Mouse (Mus musculus): ENCODE measurements around the gene Tmem110. TPM values are rescaled to one million over a fixed set of nuclear protein-coding genes. Genes with fewer than 3 reads are reported as not detected.

Gene Tmem110
- polyA plus RNA-seq, 1 experiment from 2014 or later = 38.7 TPM

- ATAC-seq (ENCODE audit: insufficient number of reproducible peaks, low FRiP score, low TSS enrichment, low read depth) = no peak
- no peak overlapping the region for H3K9ac ChIP-seq (ENCODE audit: low read length)
- WGBS = 75% methylated on average over 8 of the region's 8 CpGs
- no peak overlapping the region for H3K4me3 ChIP-seq (ENCODE audit: low read depth, low read length)
- no peak overlapping the region for H3K27ac ChIP-seq (replicated peaks; ENCODE audit: low read depth, low read length)
- H3K36me3 ChIP-seq (ENCODE audit: control insufficient read depth, insufficient read depth, low read length) = no peaks in the 10 kb centered on the region
- DNase-seq (ENCODE audit: low spot score) = no peak
- no peaks in the 10 kb centered on the region for H3K27me3 ChIP-seq (ENCODE audit: control insufficient read depth, insufficient read depth, low read length)
- H3K4me1 ChIP-seq (ENCODE audit: control insufficient read depth, insufficient read depth, low read length) = no peaks in the 10 kb centered on the region
- no peak overlapping the region for H3K4me2 ChIP-seq (ENCODE audit: low read depth, severe bottlenecking)
- no peaks in the 10 kb centered on the region for H3K9me3 ChIP-seq (ENCODE audit: control insufficient read depth, low read length)
Measured at GRCm38 (mm10) chr14:30922053-30922670, 96.8 kb downstream of the Tmem110 start.

- H3K4me1 ChIP-seq (ENCODE audit: control insufficient read depth, insufficient read depth, low read length) = no peaks in the 10 kb centered on the region
- DNase-seq (ENCODE audit: low spot score) = no peak
- WGBS = 75% methylated on average over 6 of the region's 6 CpGs
- 0 out of 2 replicates have a peak within 1 kb of the TSS, but pooled peaks have one; percentile 17 for H3K9ac ChIP-seq (ENCODE audit: low read length)
- H3K27ac ChIP-seq (replicated peaks; ENCODE audit: low read depth, low read length) = no peak within 1 kb of the TSS
- H3K36me3 ChIP-seq (ENCODE audit: control insufficient read depth, insufficient read depth, low read length) = no peaks in the 10 kb centered on the region
- no peak within 1 kb of the TSS for H3K4me2 ChIP-seq (ENCODE audit: low read depth, severe bottlenecking)
- H3K9me3 ChIP-seq (ENCODE audit: control insufficient read depth, low read length) = no peaks in the 10 kb centered on the region
- ATAC-seq (ENCODE audit: insufficient number of reproducible peaks, low FRiP score, low TSS enrichment, low read depth) = no peak
- no peak within 1 kb of the TSS for H3K4me3 ChIP-seq (ENCODE audit: low read depth, low read length)
- H3K27me3 ChIP-seq (ENCODE audit: control insufficient read depth, insufficient read depth, low read length) = no peaks in the 10 kb centered on the region
Measured at GRCm38 (mm10) chr14:30923375-30924105, 98.2 kb downstream of the Tmem110 start, which contains the start of gene Itih3. TSS of gene Itih3 (minus strand) at chr14:30923760.

GRCm38 (mm10) chr14:30925492-30925891 lies 100.1 kb downstream of the Tmem110 start:
- WGBS = 90% methylated on average over 3 of the region's 3 CpGs
- ATAC-seq (ENCODE audit: insufficient number of reproducible peaks, low FRiP score, low TSS enrichment, low read depth) = no peak

More at GRCm38 (mm10) chr14:30925492-30925891, 100.1 kb downstream of the Tmem110 start:
- Histone ChIP-seq H3K4me1 (ENCODE audit: control insufficient read depth, insufficient read depth, low read length) (no peaks in the 10 kb centered on the region), H3K27ac (replicated peaks; ENCODE audit: low read depth, low read length) (no peak overlapping the region), H3K27me3 (ENCODE audit: control insufficient read depth, insufficient read depth, low read length) (no peaks in the 10 kb centered on the region), H3K4me3 (ENCODE audit: low read depth, low read length) (no peak overlapping the region), H3K4me2 (ENCODE audit: low read depth, severe bottlenecking) (no peak overlapping the region), H3K9ac (ENCODE audit: low read length) (no peak overlapping the region), H3K36me3 (ENCODE audit: control insufficient read depth, insufficient read depth, low read length) (no peaks in the 10 kb centered on the region), H3K9me3 (ENCODE audit: control insufficient read depth, low read length) (no peaks in the 10 kb centered on the region)
- no peak for DNase-seq (ENCODE audit: low spot score)

Other genes starting within 250 kb of the Tmem110 start
- 35.7 and 36.8 TPM in 2 replicates for gene Prkcd, start 199.4 kb upstream of the Tmem110 start, polyA plus RNA-seq (2014; fragmentation: Nextera tagmentation; extraction: Ambion mirVana)
- gene Rft1, start 171.2 kb upstream of the Tmem110 start, polyA plus RNA-seq (2014; fragmentation: Nextera tagmentation; extraction: Ambion mirVana) = 17.5 and 19.0 TPM in 2 replicates
- 19.8 and 19.9 TPM in 2 replicates for gene Sfmbt1, start 110.7 kb upstream of the Tmem110 start, polyA plus RNA-seq (2014; fragmentation: Nextera tagmentation; extraction: Ambion mirVana)
- gene Mustn1, start 53.6 kb downstream of the Tmem110 start, polyA plus RNA-seq (2014; fragmentation: Nextera tagmentation; extraction: Ambion mirVana) = 1.1 and 1.2 TPM in 2 replicates
- not detected in 2 replicates for gene Itih4, start 60.9 kb downstream of the Tmem110 start, polyA plus RNA-seq (2014; fragmentation: Nextera tagmentation; extraction: Ambion mirVana)
- 0.14 and 0.15 TPM in 2 replicates for gene Itih3, start 98.2 kb downstream of the Tmem110 start, polyA plus RNA-seq (2014; fragmentation: Nextera tagmentation; extraction: Ambion mirVana)
- gene Itih1, start 117.7 kb downstream of the Tmem110 start, polyA plus RNA-seq (2014; fragmentation: Nextera tagmentation; extraction: Ambion mirVana) = not detected in 2 replicates
- 16.1 and 17.7 TPM in 2 replicates for gene Nek4, start 125.8 kb downstream of the Tmem110 start, polyA plus RNA-seq (2014; fragmentation: Nextera tagmentation; extraction: Ambion mirVana)
- gene Glt8d1, start 175.8 kb downstream of the Tmem110 start, polyA plus RNA-seq (2014; fragmentation: Nextera tagmentation; extraction: Ambion mirVana) = 42.4 and 47.8 TPM in 2 replicates
- gene Spcs1, start 176.1 kb downstream of the Tmem110 start, polyA plus RNA-seq (2014; fragmentation: Nextera tagmentation; extraction: Ambion mirVana) = 277 and 305 TPM in 2 replicates
- 135 and 136 TPM in 2 replicates for gene Pbrm1, start 193.5 kb downstream of the Tmem110 start, polyA plus RNA-seq (2014; fragmentation: Nextera tagmentation; extraction: Ambion mirVana)
- gene Gnl3, start 193.6 kb downstream of the Tmem110 start, polyA plus RNA-seq (2014; fragmentation: Nextera tagmentation; extraction: Ambion mirVana) = 126 and 129 TPM in 2 replicates